Mouse (Mus musculus): ENCODE measurements around the gene Jam2.

The Jam2 gene

DNA sequence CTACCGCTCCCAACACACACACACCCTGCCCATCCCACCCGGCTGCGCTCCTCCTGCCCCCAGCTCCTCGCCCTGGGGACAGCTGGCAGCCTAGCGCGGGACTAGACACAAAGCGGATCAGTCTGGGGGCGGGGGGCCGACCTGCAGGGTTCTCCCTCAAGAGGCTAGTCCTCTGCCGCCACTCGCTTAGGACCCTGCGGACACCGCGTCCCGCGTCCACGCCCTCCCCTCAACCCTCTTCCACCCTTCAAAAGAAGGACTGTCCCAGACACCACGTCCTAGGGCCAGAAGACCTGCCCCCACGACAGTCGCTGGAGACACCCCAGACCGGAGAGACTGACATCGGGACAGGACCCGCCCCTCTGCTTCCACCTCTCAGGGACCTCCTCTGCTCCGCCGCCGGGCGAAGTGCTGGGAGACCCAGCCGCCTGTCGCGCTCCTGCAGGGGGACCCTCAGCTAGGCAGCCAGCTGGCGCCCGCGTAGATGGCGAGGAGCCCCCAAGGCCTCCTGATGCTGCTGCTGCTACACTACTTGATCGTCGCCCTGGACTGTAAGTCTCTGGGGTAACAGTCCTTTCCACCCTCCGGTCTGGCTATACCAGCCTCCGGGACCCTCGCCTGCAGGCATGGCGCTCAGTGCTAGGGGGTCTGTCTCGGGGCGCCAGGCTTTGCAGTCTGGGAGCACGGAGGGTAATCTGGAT, at the start of gene Jam2:
TSS of gene Jam2 (plus strand) at position 121 of the 701 bp plus-strand sequence.
- DNase-seq (ENCODE audit: low read depth, low spot score) = no peak

DNA sequence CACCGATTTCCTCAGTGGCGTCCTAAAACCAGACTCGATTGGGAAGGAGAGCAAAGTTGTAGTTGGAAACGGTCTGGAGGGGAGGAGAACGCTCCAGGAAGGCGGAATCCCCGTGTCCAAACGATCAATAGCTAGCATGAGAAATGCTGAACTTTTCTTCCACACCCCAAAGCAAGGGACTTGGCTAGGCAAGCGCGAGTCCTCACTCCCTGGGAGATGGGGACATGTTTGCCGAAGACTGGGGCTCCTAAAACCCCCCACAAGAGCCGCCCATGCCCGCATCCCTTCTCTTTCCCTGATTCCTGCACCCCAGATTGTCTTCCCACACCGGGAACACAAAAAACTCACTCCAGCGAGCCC, 39.1 kb upstream of the Jam2 start:
- DNase-seq (ENCODE audit: low read depth, low spot score) = no peak

DNA sequence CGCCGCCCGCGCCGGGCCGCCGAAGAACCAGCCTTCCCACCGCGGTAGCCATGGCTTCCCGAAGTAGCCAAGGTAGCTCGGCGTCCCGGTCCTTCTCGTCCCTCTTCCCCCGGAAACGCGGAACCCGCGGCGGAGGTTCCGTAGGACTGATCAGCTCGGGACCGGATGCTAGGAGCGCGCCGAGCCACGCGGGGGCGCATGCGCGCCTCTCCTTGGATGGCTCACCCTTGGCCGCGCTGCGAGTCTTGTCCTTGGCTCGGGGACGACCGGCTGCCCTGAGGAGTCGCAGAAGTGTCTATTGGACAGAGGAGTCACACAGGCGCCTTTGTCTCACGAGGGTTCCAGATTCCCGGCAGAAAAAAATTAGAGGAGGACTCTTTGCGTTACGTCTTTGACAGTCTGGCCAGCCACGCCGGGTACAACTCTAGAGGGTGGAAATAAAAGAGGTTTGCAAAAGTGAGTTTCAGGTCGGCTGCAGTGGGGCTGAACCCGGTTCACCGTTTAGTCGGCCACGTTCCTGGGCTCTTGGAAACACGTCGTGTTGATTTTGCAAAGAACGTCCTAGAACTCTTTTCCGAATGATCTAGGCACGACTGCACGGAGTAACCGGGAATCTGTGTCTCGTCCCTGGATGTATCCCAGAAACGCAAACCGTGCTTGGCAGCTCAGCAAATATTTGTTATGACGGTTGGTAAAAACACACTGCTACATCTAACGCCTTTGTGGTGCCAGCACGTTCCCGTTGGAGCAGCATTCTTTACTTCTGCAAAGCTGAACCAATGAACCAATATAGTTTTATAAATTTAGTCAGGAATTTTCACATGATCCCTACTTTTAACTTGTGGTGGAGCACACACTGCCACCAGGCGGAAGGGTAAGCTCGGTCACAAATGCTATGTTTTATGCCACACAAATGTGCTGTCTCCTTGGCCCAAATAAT, 38.5 kb upstream of the Jam2 start, which contains the start of gene Mrpl39:
TSS of gene Mrpl39 (minus strand) at position 577 of the 940 bp plus-strand sequence.
- peak; percentile 87 for DNase-seq (ENCODE audit: low read depth, low spot score)

DNA sequence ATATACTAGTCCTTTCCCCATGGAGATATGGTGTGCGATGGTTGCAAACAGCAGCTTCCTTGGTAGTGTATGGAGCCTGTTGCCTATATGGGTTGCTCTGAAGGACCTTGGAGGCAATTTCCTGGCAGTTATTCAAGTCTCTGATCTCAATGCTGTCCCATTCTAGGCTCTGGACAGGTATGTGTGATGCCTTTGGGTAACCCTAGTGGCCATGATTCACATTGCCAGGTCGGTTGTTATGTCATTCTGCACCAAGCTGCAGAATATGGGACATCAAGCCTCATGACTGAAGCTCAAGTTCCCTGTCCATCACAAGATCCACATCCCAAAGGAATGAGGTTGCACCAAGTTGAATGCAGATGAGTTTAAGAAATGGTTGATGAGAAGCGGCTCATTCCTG, 36.6 kb upstream of the Jam2 start:
- DNase-seq (ENCODE audit: low read depth, low spot score) = no peak

DNA sequence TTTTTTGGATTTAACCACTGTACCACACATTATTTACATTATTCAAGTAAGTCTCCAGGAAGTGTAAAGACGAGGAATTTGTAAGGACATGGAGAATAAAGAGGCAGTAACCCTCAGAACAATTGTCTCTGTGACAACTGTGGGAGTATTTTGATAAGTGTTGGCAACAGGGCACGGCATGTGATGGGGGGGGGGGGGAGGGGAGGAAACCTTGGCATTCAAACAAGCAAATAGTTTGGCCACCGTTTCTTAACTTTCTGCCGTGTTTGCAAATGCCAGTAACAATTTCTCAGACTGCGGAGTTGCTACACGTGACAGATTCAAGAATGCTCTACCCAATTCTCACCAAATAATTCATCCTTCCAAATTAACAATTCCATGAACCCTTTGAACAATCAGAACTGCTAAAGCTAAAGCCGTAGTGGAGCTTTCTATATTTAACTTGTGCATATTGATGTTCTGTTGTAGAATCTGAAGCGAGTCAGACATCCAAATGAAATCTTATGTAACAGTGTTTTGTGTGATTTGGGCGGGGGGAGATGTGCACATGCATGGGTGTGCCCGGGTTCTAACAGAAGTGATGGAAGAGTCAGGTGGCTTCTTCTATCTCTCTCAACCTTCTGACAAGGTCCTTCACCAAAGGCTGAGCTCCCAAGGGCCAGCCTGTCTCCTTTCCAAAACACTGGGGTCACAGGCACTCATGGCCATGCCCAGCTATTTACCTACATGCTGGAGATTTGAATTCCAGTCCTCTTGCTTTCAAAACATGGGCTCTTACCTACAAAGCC, 29.0 kb upstream of the Jam2 start:
- DNase-seq (ENCODE audit: low read depth, low spot score) = no peak

DNA sequence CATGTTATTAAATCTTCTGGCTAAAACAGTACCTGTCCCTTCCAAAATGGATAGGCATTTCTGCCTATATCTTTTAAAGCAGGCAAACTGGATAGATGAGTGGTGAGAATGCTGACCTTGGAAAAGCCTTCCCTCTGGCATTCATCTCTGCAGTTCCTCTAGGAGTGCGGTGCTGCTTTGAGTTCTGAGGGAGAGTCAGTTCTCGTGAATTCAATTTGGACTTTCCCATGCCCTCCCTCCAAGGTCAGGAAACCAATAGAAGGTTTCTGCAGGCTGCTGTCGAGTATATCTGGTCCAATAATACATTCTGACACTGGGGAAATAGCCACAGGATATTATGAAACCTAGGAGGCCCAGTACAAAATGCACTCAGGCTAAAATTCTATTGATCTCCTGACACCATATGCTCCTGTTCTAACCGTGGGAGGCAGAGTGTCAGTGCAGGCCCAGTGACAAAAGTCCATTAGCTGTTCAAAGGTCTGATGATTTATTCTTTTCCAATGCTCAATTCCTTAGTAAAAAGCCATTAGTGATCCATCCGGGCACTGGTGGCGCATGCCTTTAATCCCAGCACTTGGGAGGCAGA, 28.1 kb upstream of the Jam2 start:
- DNase-seq (ENCODE audit: low read depth, low spot score) = no peak

DNA sequence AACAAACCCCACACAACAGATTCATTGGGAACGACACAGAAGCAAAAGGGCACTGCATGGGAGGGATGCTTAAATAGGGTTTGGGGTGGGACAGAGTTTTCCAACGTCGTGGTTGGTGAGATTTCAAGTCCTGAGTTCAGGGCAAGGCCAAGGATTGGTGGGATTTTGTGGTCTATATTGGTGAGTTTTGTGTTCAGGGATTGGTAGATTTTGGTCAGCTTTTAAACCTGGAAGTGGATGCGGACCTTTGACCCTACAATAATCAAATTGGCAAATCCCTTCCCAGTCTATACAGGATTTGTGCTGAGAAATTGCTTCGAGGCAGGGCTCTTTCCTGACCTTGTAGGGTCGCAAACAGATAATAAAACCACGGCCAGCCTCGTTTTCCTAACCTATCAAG, 6.0 kb upstream of the Jam2 start:
- no peak for DNase-seq (ENCODE audit: low read depth, low spot score)

DNA sequence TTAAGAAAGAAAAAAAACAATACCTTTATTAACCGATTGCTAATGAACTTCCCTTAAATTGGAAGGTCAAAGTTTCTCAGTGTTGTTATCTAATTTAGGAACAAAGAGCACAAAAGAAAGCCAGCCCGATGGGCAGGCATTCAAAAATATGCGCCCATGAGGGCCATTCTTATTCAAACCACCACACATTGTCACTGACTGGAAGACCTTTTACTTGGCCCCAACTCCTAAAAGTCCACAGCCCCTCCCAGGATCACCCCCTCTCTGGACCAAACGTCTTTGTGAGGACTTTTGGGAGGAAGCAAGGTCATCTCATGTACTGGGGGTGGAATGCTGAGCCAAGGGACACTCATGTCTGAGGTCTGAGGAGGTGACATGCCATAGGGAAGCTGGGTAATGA, 4.7 kb upstream of the Jam2 start:
- DNase-seq (ENCODE audit: low read depth, low spot score) = no peak

DNA sequence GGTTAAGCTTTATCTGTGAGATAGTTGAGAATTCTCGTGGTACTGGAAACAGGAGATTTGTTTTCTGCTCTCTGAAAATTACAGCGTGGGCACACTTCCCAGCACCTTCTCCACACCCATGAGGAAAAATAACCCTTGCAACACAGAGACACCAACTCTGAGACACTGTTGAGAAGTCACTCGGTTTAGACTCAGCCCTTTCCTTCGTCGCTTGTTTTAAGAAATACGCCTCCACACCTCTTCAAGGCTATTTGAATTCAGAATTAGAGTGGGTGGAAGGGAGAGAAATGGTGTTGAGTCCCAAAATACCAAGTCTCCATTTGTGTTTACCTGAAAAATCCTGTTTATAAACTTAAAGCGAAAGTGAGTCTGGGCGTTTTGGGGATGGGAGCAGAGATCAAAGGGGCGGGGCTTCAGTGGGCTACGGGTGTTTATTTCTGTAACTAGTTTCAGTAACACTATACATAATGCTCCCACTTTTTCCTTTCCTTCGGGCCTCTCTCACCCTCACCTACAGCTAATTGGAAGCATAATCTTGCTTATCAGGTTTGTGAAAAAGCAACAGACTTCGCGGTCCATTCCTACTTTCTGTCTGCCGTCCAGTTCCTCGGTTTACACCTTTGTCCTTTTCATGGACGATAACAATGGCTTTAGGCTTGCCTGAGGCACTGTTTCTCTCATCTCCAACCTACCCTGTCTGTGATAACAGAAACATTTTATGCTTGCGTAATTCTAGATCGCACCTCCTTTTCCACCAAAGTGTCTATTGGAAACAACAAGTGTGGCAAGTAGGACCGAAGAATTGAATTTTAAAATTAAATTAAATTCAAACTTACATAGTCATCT, 4.1 kb upstream of the Jam2 start:
- DNase-seq (ENCODE audit: low read depth, low spot score) = no peak

DNA sequence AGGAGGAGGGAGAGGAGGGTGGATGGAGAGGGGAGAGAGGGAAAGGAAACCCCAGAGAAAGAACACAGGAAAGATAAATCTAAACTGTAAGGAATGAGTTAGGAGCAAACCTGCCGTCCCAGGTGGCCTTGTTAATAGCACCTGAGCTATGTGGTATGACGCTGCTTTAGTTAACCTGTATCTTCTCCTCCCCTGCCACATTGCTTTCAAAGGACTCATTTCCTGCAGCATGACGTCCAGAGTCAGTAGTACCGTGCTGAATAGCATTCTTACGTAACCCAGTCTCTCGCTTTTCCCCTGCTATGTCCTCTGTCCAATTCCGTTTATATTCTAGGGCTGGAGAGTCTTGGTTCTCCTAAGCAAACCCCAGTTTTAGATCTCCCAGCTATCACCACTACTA, 3.0 kb upstream of the Jam2 start:
- no peak for DNase-seq (ENCODE audit: low read depth, low spot score)

DNA sequence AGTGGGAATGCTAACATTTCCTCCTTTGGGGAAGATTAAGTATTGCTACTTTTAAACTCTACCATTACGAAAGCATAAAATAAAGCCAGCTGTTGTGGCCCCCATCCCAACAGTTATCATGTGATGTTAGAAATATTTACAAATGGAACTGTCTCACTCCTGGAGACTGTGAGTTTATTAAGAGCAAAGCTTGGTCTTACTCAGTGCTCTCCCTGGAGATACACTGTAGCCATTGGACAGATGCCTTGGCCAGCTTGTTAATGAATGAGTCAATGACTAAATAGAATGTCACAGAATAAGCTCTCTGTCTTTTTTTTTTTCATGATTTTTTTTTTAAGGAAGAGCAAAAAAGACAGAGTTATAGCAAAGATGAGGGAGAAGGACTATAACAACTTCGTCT, 2.5 kb upstream of the Jam2 start:
- DNase-seq (ENCODE audit: low read depth, low spot score) = no peak

DNA sequence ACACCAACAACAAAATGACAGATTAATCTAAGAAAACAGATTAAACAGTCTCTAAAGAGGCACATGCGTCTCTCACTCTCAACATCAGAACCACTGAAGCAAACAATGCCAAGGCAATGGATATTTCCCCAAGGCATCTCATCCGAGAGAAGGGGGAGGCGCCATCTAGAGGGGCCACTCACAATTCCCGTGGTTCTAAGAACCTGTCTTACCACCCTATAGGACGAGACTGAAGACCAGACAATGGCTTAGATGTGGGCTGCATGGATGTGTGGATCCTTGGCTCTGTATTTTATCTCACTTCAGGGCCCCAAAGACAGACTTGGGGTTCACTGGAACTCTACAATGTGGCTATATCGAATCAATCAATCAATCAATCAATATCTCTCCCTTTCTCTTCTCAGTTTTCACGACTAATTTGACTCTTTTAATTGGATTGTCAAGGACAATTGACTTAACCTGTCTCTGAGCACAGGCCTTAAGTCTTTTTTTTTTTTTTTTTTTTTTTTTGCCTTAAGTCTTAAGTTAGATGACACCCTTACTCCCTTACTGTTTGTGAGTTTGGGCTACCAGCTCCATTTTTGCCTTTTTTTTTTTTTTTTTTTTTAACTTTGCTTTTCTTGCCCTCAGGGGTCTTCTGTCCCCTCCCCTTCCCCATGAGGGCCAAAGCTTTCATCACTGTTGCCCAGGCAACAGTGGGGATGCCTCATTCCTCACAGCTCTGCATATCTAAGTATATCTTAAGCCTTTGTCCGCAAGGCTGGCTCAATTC, 1.2 kb upstream of the Jam2 start:
- DNase-seq (ENCODE audit: low read depth, low spot score) = no peak

DNA sequence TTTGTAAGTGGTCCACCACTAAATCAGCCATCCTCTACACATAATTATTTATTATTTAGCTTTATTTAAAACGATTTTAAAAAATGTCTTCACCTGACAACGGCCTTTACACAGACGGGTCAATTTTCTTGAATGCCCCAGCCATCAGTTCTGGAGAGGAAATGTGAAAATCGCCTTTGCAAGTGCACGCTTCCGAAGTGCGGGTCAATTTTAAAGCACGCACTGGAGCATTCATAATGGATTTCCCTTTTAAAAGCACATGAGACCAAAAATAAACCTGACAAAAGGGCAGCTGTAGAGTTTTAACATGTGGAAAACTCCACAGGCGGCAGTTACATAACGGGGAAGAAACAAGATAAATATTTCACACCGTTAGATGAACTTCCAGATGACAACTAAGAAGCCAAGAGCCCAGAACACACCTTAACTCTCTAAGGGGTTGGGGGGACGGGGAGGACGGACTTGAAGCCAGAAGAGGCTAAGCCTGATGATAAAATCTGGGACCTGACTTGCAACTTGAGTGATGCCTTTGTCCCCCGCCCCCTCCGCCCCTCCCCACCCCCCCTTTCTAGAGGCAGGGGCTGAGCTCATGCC, 558 bp upstream of the Jam2 start:
- no peak for DNase-seq (ENCODE audit: low read depth, low spot score)

DNA sequence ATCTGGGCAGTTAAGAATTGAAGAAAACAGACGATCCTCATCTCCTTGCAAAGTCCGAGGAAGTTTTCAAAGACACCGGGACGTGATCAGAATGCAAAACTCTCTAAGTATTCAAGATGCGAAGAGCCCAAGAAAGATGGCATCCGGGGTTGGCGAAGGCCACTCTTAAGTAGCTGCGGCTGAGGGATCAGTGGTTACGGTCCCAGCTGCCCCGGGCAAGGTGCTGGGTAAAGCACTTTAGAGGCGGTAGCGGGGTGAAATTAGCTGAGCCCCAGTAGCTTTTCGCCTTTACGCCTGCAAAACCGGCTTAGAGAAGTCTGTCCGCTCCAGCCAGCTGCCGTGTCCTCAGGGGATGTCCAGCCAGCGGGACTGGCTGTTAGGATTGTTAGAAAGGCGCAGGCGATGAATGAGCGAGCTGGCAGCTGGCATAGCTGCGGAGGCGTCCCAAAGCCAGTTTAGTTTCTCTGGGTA, 873 bp downstream of the Jam2 start:
- DNase-seq (ENCODE audit: low read depth, low spot score) = no peak

DNA sequence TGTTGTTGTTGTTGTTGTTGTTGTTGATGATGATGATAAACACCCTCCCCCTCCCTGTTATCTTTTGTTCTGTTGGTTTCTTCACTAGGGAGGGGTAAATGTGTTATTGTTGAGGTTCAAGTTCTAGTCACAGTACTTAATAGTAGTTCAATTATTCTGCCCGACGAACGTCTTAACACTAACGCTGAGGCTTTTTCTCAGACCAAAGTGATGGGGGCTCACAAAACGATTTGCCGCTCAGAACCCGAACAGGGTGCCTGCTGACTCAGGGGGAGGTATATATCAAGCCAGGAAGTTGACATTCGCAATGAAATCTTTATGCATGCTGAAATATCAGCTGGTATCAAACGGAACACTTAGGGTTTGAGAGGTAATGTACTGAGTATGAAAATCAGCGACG, 1.4 kb downstream of the Jam2 start:
- DNase-seq (ENCODE audit: low read depth, low spot score) = no peak

DNA sequence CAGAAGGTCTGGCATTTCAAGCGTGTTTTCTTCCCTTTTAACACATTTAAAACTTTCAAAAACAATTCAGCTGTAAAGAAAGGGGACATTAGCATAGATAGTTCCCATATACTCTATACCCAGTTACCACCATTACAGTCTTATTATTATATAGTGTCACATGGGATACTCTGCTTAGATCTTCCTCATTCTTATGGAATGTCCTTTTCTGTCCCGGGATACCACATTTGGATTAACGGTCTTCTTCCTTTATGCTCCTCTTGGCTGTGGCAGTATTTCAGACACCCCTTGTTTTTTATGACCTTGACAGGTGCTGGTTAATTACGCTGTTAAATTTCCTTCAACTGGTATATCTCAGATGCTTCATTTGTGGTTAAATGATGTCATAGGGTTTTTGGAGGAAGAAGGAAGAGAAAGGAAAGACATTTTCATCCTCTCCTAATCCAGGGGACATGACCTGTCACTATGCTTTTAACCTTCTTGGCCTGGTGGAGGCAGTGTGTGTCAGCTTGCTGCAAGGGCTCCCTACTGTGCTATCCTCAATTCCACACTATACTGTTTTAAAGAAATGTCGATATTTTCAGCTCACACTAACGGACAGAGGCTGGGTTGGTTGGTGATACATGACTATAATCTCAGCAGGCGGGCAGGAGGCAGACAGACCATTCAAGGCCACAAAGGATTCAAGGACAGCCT, 2.3 kb downstream of the Jam2 start:
- no peak for DNase-seq (ENCODE audit: low read depth, low spot score)

DNA sequence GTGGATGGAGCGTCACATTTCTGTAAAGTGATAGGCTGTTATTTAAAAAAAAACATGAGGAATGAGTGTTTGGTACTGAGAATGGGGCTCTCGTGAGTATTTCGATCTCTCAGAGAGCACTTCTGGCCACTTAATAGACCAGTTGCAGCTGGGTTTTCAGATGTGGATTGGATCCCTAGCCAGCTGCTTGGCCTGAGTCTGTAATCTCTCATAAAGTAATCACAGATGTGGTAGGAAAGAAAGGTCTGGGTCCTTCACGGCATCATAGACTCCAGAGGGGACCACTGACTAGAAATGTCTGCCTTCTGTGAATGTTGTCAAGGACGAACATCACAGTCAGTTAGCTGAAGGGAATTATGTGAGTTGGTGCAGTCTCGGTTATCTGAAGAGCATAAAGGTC, 4.5 kb downstream of the Jam2 start:
- no peak for DNase-seq (ENCODE audit: low read depth, low spot score)

DNA sequence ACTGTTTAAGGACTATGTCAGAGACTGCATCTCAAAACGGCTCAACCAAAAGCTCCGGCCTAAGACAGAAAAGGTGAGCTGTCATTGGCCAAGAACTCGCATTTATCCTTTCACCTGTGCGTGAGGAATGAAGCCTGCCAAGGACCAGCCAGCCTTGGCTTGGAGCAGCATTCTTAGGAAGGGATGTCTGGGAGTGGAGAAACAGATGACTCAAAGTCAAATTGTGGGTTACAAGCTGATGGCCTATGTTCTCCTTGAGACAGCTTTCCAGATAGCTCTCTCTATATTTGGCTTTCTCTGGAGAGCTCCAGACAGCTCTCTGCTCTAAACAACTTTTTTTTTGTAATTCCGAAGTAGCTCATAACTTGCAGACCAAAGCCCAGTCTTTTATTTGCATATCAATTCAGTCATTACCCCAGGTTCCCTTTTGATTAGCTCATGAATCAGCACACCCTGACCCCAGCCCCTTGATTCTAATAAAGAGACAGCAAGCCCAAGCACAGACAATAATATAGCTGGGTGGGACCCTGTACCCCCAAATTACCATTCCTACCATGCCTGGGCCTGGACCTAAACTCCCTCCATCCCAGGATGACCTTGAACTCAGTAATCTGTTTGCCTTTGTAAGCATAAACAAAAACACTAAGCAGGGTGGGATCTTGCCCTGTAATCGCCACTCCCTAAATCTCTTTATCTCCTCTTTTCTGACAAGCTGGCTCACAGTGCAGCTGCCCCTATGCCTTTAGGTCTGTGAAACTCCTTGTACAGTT, 5.1 kb downstream of the Jam2 start:
- DNase-seq (ENCODE audit: low read depth, low spot score) = no peak
